Mouse (Mus musculus) CD4-positive, CD25-positive, alpha-beta regulatory T cell, adult 4 months (primary cell): ENCODE data around the gene Kalrn. TPM values are rescaled to one million over a fixed set of nuclear protein-coding genes. Genes with fewer than 3 reads are reported as not detected.

Source experiments
- ATAC-seq: one replicate; pipeline ENCODE4 v1.8.0; 2017
- polyA plus RNA-seq, 2 experiments: library from polyadenylated mRNA; unstranded; fragments of 100-300 nt; shearing (Covaris generic); gene quantifications; one replicate each; pipeline ENCODE4 v1.2.1; 2017

Gene Kalrn
- polyA plus RNA-seq, 2 experiments from 2014 or later: 0.42 TPM; not detected in 1

GRCm38 (mm10) chr16:34254002-34254645 is 319.2 kb downstream of the Kalrn start:
- ATAC-seq: no peak

- ATAC-seq: no peak
These were observed 320.7 kb downstream of the Kalrn start for GRCm38 (mm10) chr16:34252670-34253069.

GRCm38 (mm10) chr16:34248256-34248655 is 325.1 kb downstream of the Kalrn start:
- ATAC-seq: no peak

GRCm38 (mm10) chr16:34241936-34242729 is 331.2 kb downstream of the Kalrn start:
- no peak for ATAC-seq

- ATAC-seq: no peak
These were observed 333.7 kb downstream of the Kalrn start for GRCm38 (mm10) chr16:34239618-34240017.

GRCm38 (mm10) chr16:34236898-34237611 is 336.3 kb downstream of the Kalrn start:
- no peak for ATAC-seq

- ATAC-seq: no peak
These were observed 338.2 kb downstream of the Kalrn start for GRCm38 (mm10) chr16:34235086-34235485.

- no peak for ATAC-seq
These were observed 341.4 kb downstream of the Kalrn start for GRCm38 (mm10) chr16:34231952-34232351.

GRCm38 (mm10) chr16:34231146-34231545 is 342.2 kb downstream of the Kalrn start:
- no peak for ATAC-seq

- no peak for ATAC-seq
These were observed 344.0 kb downstream of the Kalrn start for GRCm38 (mm10) chr16:34229350-34229749.

GRCm38 (mm10) chr16:34228661-34229060 is 344.7 kb downstream of the Kalrn start:
- no peak for ATAC-seq

- ATAC-seq: no peak
These were observed 361.2 kb downstream of the Kalrn start for GRCm38 (mm10) chr16:34212160-34212559.

- ATAC-seq: no peak
These were observed 362.1 kb downstream of the Kalrn start for GRCm38 (mm10) chr16:34211243-34211642.

- ATAC-seq: no peak
These were observed 364.6 kb downstream of the Kalrn start for GRCm38 (mm10) chr16:34208748-34209147.

- ATAC-seq: no peak
These were observed 365.4 kb downstream of the Kalrn start for GRCm38 (mm10) chr16:34207972-34208371.

- no peak for ATAC-seq
These were observed 368.7 kb downstream of the Kalrn start for GRCm38 (mm10) chr16:34204527-34205139.

GRCm38 (mm10) chr16:34199543-34199942 is 373.8 kb downstream of the Kalrn start:
- ATAC-seq: no peak

- no peak for ATAC-seq
These were observed 380.1 kb downstream of the Kalrn start for GRCm38 (mm10) chr16:34192959-34193842.

- ATAC-seq: no peak
These were observed 388.6 kb downstream of the Kalrn start for GRCm38 (mm10) chr16:34184721-34185120.

- no peak for ATAC-seq
These were observed 390.1 kb downstream of the Kalrn start for GRCm38 (mm10) chr16:34183186-34183585.

GRCm38 (mm10) chr16:34175625-34176024 is 397.7 kb downstream of the Kalrn start:
- no peak for ATAC-seq
